Mouse (Mus musculus) left cerebral cortex, postnatal 14 days (tissue): ENCODE data around the gene Gramd1b. TPM values are rescaled to one million over a fixed set of nuclear protein-coding genes. Genes with fewer than 3 reads are reported as not detected.
A peak's percentile ranks its signal among the peaks of the same experiment; 100 is the strongest.

Source experiments
- DNase-seq, 2 experiments: peaks; one replicate each; pipeline ENCODE4 v3.0.0; 2021 to 2022; ENCODE audit warnings: low spot score in 2 of 2, mixed read lengths in 1 of 2
- intact Hi-C: fragments of 180-260 bp; cut with DNase I; formaldehyde crosslinking; loops from one replicate; pipeline ENCODE4 v1.15.1; 2025
- total RNA-seq, 2 experiments: library from RNA; stranded (reverse); gene quantifications; 2 replicates each; pipeline ENCODE4 v1.2.3; 2021

Gramd1b gene
- total RNA-seq, 2 experiments from 2014 or later: 155 to 181 TPM

- DNase-seq: no peak
- intact Hi-C loops: no loop called here
Observed at GRCm38 (mm10) chr9:40332731-40333648, 198.2 kb downstream of the Gramd1b start.

DNA sequence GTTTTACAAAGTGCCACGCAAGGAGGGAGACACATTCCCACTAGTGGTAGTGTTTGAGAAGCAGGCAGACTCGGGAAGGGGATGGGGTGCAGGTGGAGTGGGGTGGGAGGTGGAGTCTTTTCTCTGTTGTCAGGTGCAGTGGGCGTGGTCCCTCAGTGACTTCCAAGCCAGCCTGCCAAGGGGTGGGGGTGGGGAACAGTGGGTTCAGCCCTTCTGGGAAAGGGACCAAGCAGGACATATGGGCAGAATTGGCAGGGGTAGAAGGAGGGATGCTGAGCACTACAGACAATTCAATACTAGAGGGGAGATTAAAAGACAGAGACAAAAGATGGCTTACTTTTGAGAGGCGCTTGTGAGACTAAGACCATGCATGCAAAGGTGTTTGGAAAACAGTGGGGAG is 198.9 kb downstream of the Gramd1b start:
- peak in 1 of 2 experiments; percentile 31 for DNase-seq
- intact Hi-C loops: no loop called here

DNA sequence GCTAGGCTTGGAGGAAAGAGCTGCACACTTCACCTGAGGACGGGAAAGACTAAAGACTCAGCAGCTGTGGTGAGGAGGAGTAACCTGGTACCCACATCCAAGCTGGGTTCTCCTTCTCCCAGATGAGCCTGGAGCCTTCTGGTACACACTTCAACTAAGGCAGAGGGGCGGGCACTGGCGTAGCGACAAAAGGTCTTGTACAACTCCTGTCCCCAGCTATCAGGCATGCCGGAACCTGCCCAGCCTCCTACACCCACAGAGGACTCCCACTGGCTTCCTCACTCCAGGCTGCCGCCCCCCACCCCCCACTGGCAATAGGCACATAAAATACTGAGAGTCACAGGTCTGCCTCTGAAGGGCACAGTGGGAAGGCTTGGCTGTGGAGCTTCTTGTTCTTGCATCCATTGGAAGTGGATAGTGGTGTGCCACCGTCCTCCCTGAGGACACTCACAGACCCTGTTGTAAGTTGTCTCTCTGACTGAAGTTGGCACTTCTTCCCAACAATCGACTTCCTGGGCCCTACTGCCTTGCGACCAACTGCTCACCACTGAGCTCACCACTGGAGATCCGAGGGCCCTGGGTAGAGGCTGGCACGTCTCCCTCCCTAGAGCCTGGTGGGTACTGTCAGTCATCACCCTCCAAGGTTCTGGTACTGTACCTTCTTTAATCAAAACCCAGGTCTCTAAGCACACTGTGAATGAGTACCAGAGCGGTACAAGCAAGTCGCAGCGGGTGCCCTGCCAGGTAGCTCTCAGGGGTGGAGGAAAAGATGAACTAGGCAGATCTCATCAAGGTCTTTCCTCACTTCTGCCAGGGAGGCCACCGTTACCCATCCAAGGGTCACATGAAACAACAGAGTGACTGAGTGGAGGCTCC is 199.5 kb downstream of the Gramd1b start:
- intact Hi-C loops: no loop called here
- DNase-seq: peak in 1 of 2 experiments; percentile 7

GRCm38 (mm10) chr9:40330609-40331382 is 200.4 kb downstream of the Gramd1b start:
- peak; percentile 87 to 88 for DNase-seq
- intact Hi-C loops: loop anchor here (1.0 kb wide), 1 partner anchor 102 kb away; no protein-coding TSS in a partner anchor

DNA sequence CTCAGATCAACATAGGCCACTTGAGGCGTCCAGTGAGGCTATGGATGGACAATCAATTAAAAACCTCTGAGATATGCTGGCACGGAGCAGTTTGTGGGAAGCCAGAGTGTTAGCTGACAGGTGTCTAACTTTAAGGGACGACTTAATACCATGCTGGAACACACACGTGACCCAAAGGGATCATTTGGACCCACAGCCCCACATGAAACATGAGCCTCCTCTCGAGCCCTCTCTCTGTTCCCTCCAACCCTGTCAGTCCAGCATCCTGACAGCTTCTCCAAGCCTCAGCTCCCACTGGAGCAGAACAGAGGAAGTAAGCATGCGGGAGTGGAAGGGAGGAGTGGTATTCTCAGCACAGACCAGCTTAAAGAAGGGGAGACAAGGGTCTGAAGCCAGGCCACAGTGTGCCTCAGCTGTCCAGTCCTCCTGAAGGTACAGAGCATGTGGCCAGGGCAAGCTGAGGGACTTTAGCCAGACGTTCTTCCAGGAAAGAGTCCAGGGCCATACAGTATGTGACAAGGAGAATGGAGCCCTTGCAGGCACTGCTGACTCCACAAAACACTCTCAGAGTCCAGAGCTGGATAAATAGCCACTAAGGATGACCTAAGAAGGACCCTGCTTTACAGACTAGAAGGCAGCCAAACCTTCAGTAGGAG is 204.8 kb downstream of the Gramd1b start:
- intact Hi-C loops: no loop called here
- DNase-seq: no peak

DNA sequence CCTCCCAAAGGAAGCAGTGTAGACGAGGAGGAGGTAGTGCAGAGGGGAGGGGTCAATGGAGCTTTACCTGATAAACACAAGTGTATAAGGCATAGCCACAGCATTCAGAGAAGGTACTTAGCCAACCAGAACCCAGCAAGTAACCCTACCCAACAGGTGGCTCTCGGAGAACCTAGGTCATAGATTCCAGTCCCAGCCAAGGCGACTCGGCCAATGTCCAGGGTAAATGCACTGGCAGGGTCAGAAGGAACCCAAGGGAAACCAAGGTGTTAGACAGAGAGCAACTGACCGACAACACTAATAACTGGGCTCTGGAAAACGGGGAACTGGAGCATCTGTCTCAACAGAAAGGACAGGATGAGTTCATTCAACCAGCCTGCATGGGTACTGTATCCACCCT is 206.4 kb downstream of the Gramd1b start:
- intact Hi-C loops: no loop called here
- no peak for DNase-seq

DNA sequence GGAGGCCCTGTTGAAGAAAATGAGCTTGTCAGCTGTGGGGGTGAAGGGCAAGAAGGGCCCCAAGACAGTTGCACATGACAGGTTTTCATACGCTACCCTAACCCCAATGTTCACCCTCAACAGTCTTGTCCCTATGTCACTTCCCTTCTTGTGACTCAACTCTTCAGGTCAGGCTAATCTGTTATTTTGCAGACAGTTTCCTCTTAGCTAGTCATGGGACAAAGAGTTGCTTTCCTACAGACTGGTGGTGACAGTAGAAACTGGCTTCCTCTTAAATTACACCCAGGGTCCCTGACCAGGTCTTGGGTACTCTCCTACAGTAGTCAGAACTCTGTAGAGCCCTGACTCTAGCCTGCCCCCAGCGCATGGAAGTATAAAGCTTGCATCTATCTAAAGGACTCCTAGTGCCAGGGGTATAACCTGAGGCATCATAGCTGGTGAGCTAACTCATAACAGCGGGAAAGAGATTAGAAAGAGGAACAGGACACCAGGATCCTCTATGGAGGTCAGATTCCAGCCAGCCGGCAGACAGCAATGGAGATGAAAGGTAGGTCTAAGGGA is 206.9 kb downstream of the Gramd1b start:
- intact Hi-C loops: no loop called here
- DNase-seq: no peak

DNA sequence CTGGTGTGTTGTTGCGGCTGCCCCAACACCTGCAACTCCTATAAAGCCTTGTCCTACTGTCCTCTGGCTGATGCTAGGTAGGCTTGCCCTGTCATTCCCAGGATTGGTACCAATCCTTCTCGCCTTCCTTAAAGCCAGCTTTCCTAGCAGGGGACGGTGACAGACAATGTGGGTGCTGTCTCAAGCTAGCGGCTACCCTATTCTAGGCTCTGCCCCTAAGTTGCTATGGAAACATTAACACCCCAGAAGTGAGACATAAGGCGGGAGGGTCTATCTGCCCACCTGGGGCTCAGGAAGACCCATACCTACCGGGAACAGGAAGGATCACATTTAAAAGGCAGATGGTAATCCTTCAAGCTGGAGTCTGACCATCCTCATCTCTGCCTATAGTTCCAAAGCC is 207.4 kb downstream of the Gramd1b start:
- no peak for DNase-seq
- intact Hi-C loops: no loop called here

GRCm38 (mm10) chr9:40323171-40323570 is 208.0 kb downstream of the Gramd1b start:
- no peak for DNase-seq
- intact Hi-C loops: no loop called here

DNA sequence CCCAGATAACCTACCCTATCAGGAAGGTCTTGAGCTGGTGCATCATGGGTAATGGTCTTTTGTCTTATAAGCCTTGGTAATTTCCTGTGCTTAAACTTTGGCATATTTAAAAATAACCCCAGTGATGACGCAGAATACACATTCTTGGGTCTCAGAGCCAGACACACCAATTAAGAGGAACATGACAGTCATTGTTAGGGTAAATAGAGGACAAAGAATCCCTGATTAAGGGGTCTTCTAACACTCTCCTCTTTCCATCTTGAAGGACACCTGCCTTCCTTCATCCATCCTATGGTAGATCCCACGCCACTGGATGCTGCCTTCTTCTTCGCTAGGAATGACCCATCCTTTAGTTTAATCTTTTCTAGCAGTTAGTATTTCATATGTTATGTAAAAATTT is 208.8 kb downstream of the Gramd1b start:
- DNase-seq: no peak
- intact Hi-C loops: no loop called here

- intact Hi-C loops: no loop called here
Observed at GRCm38 (mm10) chr9:40321668-40322003, 209.5 kb downstream of the Gramd1b start.

GRCm38 (mm10) chr9:40320879-40321667 is 210.1 kb downstream of the Gramd1b start:
- intact Hi-C loops: no loop called here
- DNase-seq: peak; percentile 40 to 76

More at GRCm38 (mm10) chr9:40321668-40322003, 209.5 kb downstream of the Gramd1b start:
- DNase-seq: no peak

- intact Hi-C loops: no loop called here
- no peak for DNase-seq
Observed at GRCm38 (mm10) chr9:40320405-40320804, 210.8 kb downstream of the Gramd1b start.

GRCm38 (mm10) chr9:40318771-40319170 is 212.4 kb downstream of the Gramd1b start:
- intact Hi-C loops: no loop called here
- no peak for DNase-seq

DNA sequence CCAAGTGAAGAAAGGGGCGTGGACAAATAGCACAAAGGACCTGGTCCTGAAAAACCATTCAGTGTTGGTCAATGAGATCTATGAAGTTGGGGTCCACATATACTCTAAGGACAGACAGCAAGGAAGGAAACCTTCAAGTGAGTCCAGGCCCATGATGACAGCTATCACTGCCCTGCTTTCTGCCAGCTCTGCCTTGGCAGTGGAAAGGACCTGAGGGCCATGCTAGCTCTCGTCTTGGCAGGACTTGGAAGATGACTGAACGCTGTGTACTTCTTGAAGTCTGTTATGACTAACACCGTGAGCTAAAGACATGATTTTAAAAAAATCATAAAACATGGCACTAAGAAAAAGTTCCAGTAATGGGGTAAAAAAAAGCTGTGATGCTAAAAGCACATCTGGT is 213.4 kb downstream of the Gramd1b start:
- intact Hi-C loops: no loop called here

GRCm38 (mm10) chr9:40316865-40317660 is 214.1 kb downstream of the Gramd1b start:
- DNase-seq: no peak
- intact Hi-C loops: no loop called here

More for the DNA sequence above, 213.4 kb downstream of the Gramd1b start:
- no peak for DNase-seq

- no peak for DNase-seq
- intact Hi-C loops: no loop called here
Observed at GRCm38 (mm10) chr9:40311813-40312212, 219.4 kb downstream of the Gramd1b start.
